Mouse (Mus musculus): ENCODE measurements around the gene Sort1. TPM values are rescaled to one million over a fixed set of nuclear protein-coding genes. Genes with fewer than 3 reads are reported as not detected.

Sort1 gene
- polyA plus RNA-seq, 1 experiment from 2014 or later, result 13.7 TPM

DNA sequence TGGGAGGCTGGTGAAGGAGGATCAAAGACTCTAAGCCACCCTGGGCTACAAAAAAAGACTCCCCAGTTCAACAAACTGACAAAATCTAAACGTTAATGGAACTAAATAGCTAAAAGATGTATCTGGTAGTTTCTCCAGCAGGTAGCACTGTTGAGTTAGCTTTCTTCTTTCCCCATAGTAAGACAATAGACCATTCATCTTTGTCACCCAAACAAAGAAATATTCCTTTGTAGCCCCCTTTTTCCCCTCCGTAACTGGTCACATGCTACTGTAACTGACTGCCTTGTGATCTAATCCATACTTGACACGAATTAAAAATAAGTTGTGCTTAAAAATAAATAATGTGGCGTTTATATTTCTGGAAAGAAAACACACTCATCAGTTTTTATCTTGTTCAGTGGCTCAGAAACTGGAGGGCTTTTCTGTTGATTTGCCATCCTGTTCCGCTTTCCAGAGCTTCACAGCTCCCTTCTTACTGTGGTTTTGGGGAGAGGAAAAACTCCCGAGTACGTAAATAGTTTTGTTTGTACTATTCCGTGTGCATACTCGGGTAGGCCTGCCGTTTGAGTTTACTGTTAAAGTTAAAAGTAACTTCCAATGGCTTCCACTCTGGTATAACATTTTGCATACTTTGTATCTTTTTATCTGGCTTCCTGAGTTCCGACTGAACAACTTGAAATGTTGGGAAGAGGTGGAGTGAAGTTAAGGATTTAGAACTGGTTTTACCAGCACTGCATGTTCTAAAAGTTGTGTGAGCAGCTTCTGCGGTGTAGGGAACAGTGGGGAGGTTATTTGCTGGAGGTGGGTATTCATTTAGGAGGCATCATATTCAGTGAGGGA is 1.3 kb upstream of the Sort1 start:
- 5% methylated on average over 12 of the region's 12 CpGs for WGBS
- ATAC-seq (ENCODE audit: low read depth), result 0 out of 2 replicates have a peak, but pooled peaks have one; percentile 16
- peak overlapping the region; percentile 82 for H3K9ac ChIP-seq (ENCODE audit: low read length)

GRCm38 (mm10) chr3:108283241-108283561 is 681 bp upstream of the Sort1 start:
- peaks cover 41% of the 10 kb centered on the region for H3K4me1 ChIP-seq (replicated peaks; ENCODE audit: control insufficient read depth, insufficient read depth, low read length)
- H3K4me2 ChIP-seq (ENCODE audit: low read depth, low read length), result peak overlapping the region; percentile 76
- H3K9me3 ChIP-seq (ENCODE audit: control insufficient read depth, low read length), result no peaks in the 10 kb centered on the region
- peak overlapping the region; percentile 82 for H3K9ac ChIP-seq (ENCODE audit: low read length)
- H3K27me3 ChIP-seq (ENCODE audit: control insufficient read depth, insufficient read depth, low read depth, low read length), result no peaks in the 10 kb centered on the region
- H3K27ac ChIP-seq (ENCODE audit: low read length), result peak overlapping the region; percentile 95
- no peak for ATAC-seq (ENCODE audit: low read depth)
- WGBS, result 7% methylated on average over 6 of the region's 6 CpGs
- H3K4me3 ChIP-seq (ENCODE audit: low read length), result peak overlapping the region; percentile 91
- 0 out of 2 replicates have a peak, but pooled peaks cover 2% of the 10 kb centered on the region for H3K36me3 ChIP-seq (ENCODE audit: control insufficient read depth, insufficient read depth, low read length)

More for the DNA sequence above, 1.3 kb upstream of the Sort1 start:
- no peaks in the 10 kb centered on the region for H3K9me3 ChIP-seq (ENCODE audit: control insufficient read depth, low read length)
- peak overlapping the region; percentile 95 for H3K27ac ChIP-seq (ENCODE audit: low read length)
- peak overlapping the region; percentile 76 for H3K4me2 ChIP-seq (ENCODE audit: low read depth, low read length)
- 0 out of 2 replicates have a peak, but pooled peaks cover 2% of the 10 kb centered on the region for H3K36me3 ChIP-seq (ENCODE audit: control insufficient read depth, insufficient read depth, low read length)
- no peaks in the 10 kb centered on the region for H3K27me3 ChIP-seq (ENCODE audit: control insufficient read depth, insufficient read depth, low read depth, low read length)
- peak overlapping the region; percentile 91 for H3K4me3 ChIP-seq (ENCODE audit: low read length)
- peaks cover 35% of the 10 kb centered on the region for H3K4me1 ChIP-seq (replicated peaks; ENCODE audit: control insufficient read depth, insufficient read depth, low read length)

GRCm38 (mm10) chr3:108285078-108285711 is 1.3 kb downstream of the Sort1 start:
- Histone ChIP-seq H3K9me3 (ENCODE audit: control insufficient read depth, low read length) (no peaks in the 10 kb centered on the region), H3K9ac (ENCODE audit: low read length) (peak overlapping the region; percentile 82), H3K4me1 (replicated peaks; ENCODE audit: control insufficient read depth, insufficient read depth, low read length) (peaks cover 60% of the 10 kb centered on the region), H3K4me3 (ENCODE audit: low read length) (peak overlapping the region; percentile 91), H3K27ac (ENCODE audit: low read length) (peak overlapping the region; percentile 14; the same call in 1 of the 2 replicates), H3K27me3 (ENCODE audit: control insufficient read depth, insufficient read depth, low read depth, low read length) (no peaks in the 10 kb centered on the region), H3K36me3 (ENCODE audit: control insufficient read depth, insufficient read depth, low read length) (no peaks in the 10 kb centered on the region), H3K4me2 (ENCODE audit: low read depth, low read length) (peak overlapping the region; percentile 76)
- 46% methylated on average over 4 of the region's 4 CpGs for WGBS
- no peak for ATAC-seq (ENCODE audit: low read depth)

DNA sequence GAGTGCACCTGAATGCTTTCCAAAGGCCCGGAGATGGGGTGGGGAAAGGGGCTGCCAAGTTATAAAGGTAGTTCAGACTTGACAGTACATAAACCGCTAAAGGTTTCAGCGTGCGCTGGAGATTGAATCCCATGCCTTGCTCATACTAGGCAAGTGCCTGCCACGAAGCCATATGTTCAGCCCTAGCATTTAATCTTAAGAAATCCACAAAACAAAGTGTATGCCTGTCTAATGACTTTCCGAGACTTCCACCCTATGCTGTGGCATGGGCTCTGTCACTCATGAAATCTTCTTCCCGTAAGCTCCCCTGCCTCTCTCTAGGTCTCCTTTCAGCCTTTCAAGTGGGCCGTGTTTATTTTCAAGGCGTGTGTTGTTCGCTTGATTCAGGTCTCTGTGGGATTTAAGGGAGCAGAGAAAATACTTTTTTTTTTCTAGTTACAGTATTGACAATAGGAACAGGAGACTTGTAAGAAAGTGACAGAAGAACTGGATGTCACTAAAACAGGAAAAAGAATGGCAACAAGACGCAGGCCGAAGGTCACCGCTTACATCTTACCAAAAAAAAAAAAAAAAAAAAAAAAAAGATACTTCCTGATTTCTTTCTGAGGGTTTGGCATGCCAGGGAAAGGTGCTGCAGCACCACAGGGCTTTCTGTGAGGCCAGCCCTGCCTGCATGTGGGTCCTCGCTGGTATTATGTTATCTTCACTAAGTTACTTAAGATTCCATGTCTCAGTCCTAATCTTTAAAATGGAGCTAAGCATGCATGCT is 3.0 kb downstream of the Sort1 start:
- no peak overlapping the region; the same call in 1 of the 2 replicates for H3K9ac ChIP-seq (ENCODE audit: low read length)
- peaks cover 74% of the 10 kb centered on the region for H3K4me1 ChIP-seq (replicated peaks; ENCODE audit: control insufficient read depth, insufficient read depth, low read length)

GRCm38 (mm10) chr3:108287811-108288805 is 4.2 kb downstream of the Sort1 start:
- H3K4me2 ChIP-seq (ENCODE audit: low read depth, low read length), result peak overlapping the region; percentile 26
- no peaks in the 10 kb centered on the region for H3K9me3 ChIP-seq (ENCODE audit: control insufficient read depth, low read length)
- H3K27ac ChIP-seq (ENCODE audit: low read length), result peak overlapping the region; percentile 68
- no peaks in the 10 kb centered on the region for H3K27me3 ChIP-seq (ENCODE audit: control insufficient read depth, insufficient read depth, low read depth, low read length)
- peak overlapping the region; percentile 8 for H3K9ac ChIP-seq (ENCODE audit: low read length)
- H3K4me3 ChIP-seq (ENCODE audit: low read length), result no peak overlapping the region
- H3K36me3 ChIP-seq (ENCODE audit: control insufficient read depth, insufficient read depth, low read length), result no peaks in the 10 kb centered on the region
- WGBS, result 34% methylated on average over 17 of the region's 17 CpGs
- ATAC-seq (ENCODE audit: low read depth), result peak; percentile 8
- H3K4me1 ChIP-seq (replicated peaks; ENCODE audit: control insufficient read depth, insufficient read depth, low read length), result peaks cover 69% of the 10 kb centered on the region

More for the DNA sequence above, 3.0 kb downstream of the Sort1 start:
- Histone ChIP-seq H3K27me3 (ENCODE audit: control insufficient read depth, insufficient read depth, low read depth, low read length) (no peaks in the 10 kb centered on the region), H3K9me3 (ENCODE audit: control insufficient read depth, low read length) (no peaks in the 10 kb centered on the region), H3K4me3 (ENCODE audit: low read length) (no peak overlapping the region), H3K36me3 (ENCODE audit: control insufficient read depth, insufficient read depth, low read length) (no peaks in the 10 kb centered on the region), H3K27ac (ENCODE audit: low read length) (peak overlapping the region; percentile 68), H3K4me2 (ENCODE audit: low read depth, low read length) (peak overlapping the region; percentile 26)
- ATAC-seq (ENCODE audit: low read depth), result no peak
- 46% methylated on average over 14 of the region's 14 CpGs for WGBS

- peaks cover 74% of the 10 kb centered on the region for H3K4me1 ChIP-seq (replicated peaks; ENCODE audit: control insufficient read depth, insufficient read depth, low read length)
- peak; percentile 53; the same call in 1 of the 2 replicates for ATAC-seq (ENCODE audit: low read depth)
- no peaks in the 10 kb centered on the region for H3K9me3 ChIP-seq (ENCODE audit: control insufficient read depth, low read length)
- H3K9ac ChIP-seq (ENCODE audit: low read length), result no peak overlapping the region
- H3K36me3 ChIP-seq (ENCODE audit: control insufficient read depth, insufficient read depth, low read length), result no peaks in the 10 kb centered on the region
- H3K4me2 ChIP-seq (ENCODE audit: low read depth, low read length), result peak overlapping the region; percentile 9; the same call in 1 of the 2 replicates
- 49% methylated on average over 13 of the region's 13 CpGs for WGBS
- H3K27me3 ChIP-seq (ENCODE audit: control insufficient read depth, insufficient read depth, low read depth, low read length), result no peaks in the 10 kb centered on the region
- no peak overlapping the region for H3K4me3 ChIP-seq (ENCODE audit: low read length)
- peak overlapping the region; percentile 63 for H3K27ac ChIP-seq (ENCODE audit: low read length)
These were observed 5.6 kb downstream of the Sort1 start for GRCm38 (mm10) chr3:108289311-108290130.

DNA sequence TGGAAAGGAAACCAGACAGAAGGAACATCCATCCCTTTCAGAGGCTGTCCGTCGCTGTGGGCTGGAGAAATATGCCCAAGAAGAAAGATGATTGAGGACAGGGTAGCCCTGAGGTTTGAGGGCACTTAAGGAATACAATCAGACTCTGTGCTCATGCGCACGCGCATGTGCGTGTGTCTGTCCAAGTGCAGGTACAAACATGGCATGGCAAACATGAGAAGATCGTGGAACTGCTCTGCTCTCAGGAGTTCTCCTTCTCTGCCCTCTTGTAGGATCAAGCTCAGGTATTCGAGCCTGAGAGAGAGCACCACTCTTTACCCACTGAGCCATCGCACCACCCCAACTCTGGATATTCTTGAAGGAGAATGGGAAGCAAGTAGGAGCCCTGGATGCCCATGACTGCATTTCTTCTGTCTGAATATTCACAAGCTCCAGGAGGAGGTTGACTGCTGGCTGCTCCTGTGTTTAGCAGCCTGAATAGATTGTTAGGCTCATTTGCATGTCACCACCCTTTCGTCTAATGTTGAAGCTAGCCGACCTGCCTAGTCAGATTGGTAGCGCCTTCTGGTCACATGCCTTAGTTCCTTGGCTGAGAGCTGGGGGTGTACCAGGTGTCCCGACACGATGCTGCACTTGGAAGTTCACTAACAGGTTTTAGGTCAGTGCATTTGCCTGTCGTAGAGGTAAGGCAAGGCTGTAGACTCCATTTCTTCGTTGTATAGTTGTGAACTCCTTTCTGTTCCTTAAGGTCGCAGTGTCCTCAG is 7.3 kb downstream of the Sort1 start:
- ATAC-seq (ENCODE audit: low read depth), result no peak
- Histone ChIP-seq H3K4me2 (ENCODE audit: low read depth, low read length) (peak overlapping the region; percentile 12; the same call in 1 of the 2 replicates), H3K27ac (ENCODE audit: low read length) (peak overlapping the region; percentile 60)

More for the DNA sequence above, 7.3 kb downstream of the Sort1 start:
- no peak overlapping the region for H3K4me3 ChIP-seq (ENCODE audit: low read length)
- H3K9me3 ChIP-seq (ENCODE audit: control insufficient read depth, low read length), result no peaks in the 10 kb centered on the region
- H3K36me3 ChIP-seq (ENCODE audit: control insufficient read depth, insufficient read depth, low read length), result no peaks in the 10 kb centered on the region
- peaks cover 77% of the 10 kb centered on the region for H3K4me1 ChIP-seq (replicated peaks; ENCODE audit: control insufficient read depth, insufficient read depth, low read length)
- no peak overlapping the region for H3K9ac ChIP-seq (ENCODE audit: low read length)
- no peaks in the 10 kb centered on the region for H3K27me3 ChIP-seq (ENCODE audit: control insufficient read depth, insufficient read depth, low read depth, low read length)
- 54% methylated on average over 17 of the region's 17 CpGs for WGBS

Measured in lung, embryonic 16.5 days (tissue).